16 mouse cellular contexts compared by ENCODE assay signal in genomic region chr1:59788975-59789374, GRCm38 (mm10). TPM values are rescaled to one million over a fixed set of nuclear protein-coding genes. Genes with fewer than 3 reads are reported as not detected.
DNase-seq lines count a peak whose midpoint lies in the region; ATAC-seq and TF ChIP-seq lines count a peak whose summit lies in the region.
"Had no signal": no experiment of that assay in that cellular context is flagged by ENCODE, and none has a peak within 500 bp of the region (broad histone marks: within the 10 kb centered on the region; RNA-seq: fewer than 3 reads in every experiment).

No protein-coding gene starts in this region.

- peak overlapping the region; percentile 52 for H3K27ac ChIP-seq in layer of hippocampus, adult 2 months
- peak overlapping the region; percentile 59; the same call in 1 of the 2 replicates for H3K27ac ChIP-seq in forebrain, embryonic 12.5 days
- H3K27ac ChIP-seq in hindbrain, embryonic 15.5 days (replicated peaks): peak overlapping the region; percentile 59; the same call in 1 of the 2 replicates
- H3K27ac ChIP-seq in neural tube, embryonic 13.5 days (replicated peaks): peak overlapping the region; percentile 67
- H3K27ac ChIP-seq: embryonic facial prominence, embryonic 13.5 days; limb, embryonic 12.5 days had no signal

- H3K4me2 ChIP-seq in forebrain, embryonic 12.5 days: peak overlapping the region; percentile 13; the same call in 1 of the 2 replicates
- 0 out of 2 replicates have a peak overlapping the region, but pooled peaks have one; percentile 15 for H3K4me2 ChIP-seq in hindbrain, embryonic 15.5 days
- H3K4me2 ChIP-seq in neural tube, embryonic 13.5 days: no peak overlapping the region
- H3K4me2 ChIP-seq: embryonic facial prominence, embryonic 13.5 days; limb, embryonic 12.5 days; lung, embryonic 14.5 days had no signal

- H3K4me3 ChIP-seq in layer of hippocampus, adult 2 months: no peak overlapping the region
- no peak overlapping the region; the same call in 1 of the 2 replicates for H3K4me3 ChIP-seq in forebrain, embryonic 12.5 days (replicated peaks)
- no peak overlapping the region for H3K4me3 ChIP-seq in hindbrain, embryonic 15.5 days
- no peak overlapping the region for H3K4me3 ChIP-seq in neural tube, embryonic 13.5 days
- no peak overlapping the region for H3K4me3 ChIP-seq in lung, adult 2 months (replicated peaks; ENCODE audit: extremely low read depth, low read depth, low read length)
- H3K4me3 ChIP-seq: embryonic facial prominence, embryonic 13.5 days; limb, embryonic 12.5 days; megakaryocyte, embryonic 14.5 days had no signal

- H3K36me3 ChIP-seq in forebrain, embryonic 12.5 days (replicated peaks): no peaks in the 10 kb centered on the region
- no peaks in the 10 kb centered on the region for H3K36me3 ChIP-seq in hindbrain, embryonic 15.5 days
- no peaks in the 10 kb centered on the region for H3K36me3 ChIP-seq in neural tube, embryonic 13.5 days
- H3K36me3 ChIP-seq: embryonic facial prominence, embryonic 13.5 days had no signal

- ATAC-seq in forebrain, embryonic 12.5 days (ENCODE audit: low FRiP score): peak; percentile 88
- peak; percentile 63; the same call in 1 of the 2 replicates for ATAC-seq in hindbrain, embryonic 15.5 days (ENCODE audit: low FRiP score, low read depth)
- ATAC-seq in neural tube, embryonic 13.5 days (ENCODE audit: low read depth): peak; percentile 69; the same call in 1 of the 2 replicates
- ATAC-seq in activated CD4-positive, CD25-positive, alpha-beta regulatory T cell, adult 4 months: no peak

- H3K9ac ChIP-seq in forebrain, embryonic 12.5 days: no peak overlapping the region
- H3K9ac ChIP-seq in hindbrain, embryonic 15.5 days: no peak overlapping the region
- H3K9ac ChIP-seq in neural tube, embryonic 13.5 days: no peak overlapping the region
- H3K9ac ChIP-seq: embryonic facial prominence, embryonic 13.5 days; limb, embryonic 12.5 days; lung, embryonic 14.5 days had no signal

- no peaks in the 10 kb centered on the region for H3K9me3 ChIP-seq in forebrain, embryonic 12.5 days
- H3K9me3 ChIP-seq in hindbrain, embryonic 15.5 days: no peaks in the 10 kb centered on the region
- H3K9me3 ChIP-seq in neural tube, embryonic 13.5 days: no peaks in the 10 kb centered on the region
- H3K9me3 ChIP-seq: embryonic facial prominence, embryonic 13.5 days; limb, embryonic 12.5 days; megakaryocyte, embryonic 14.5 days had no signal

- no peaks in the 10 kb centered on the region for H3K27me3 ChIP-seq in forebrain, embryonic 12.5 days
- no peaks in the 10 kb centered on the region for H3K27me3 ChIP-seq in hindbrain, embryonic 15.5 days
- no peaks in the 10 kb centered on the region for H3K27me3 ChIP-seq in neural tube, embryonic 13.5 days
- H3K27me3 ChIP-seq: embryonic facial prominence, embryonic 13.5 days; limb, embryonic 12.5 days; megakaryocyte, embryonic 14.5 days had no signal

- 12% methylated on average over 6 of the region's 6 CpGs for WGBS in forebrain, embryonic 12.5 days
- WGBS in hindbrain, embryonic 15.5 days: 9% methylated on average over 6 of the region's 6 CpGs
- WGBS in neural tube, embryonic 13.5 days: 27% methylated on average over 6 of the region's 6 CpGs
- WGBS in lung, adult 2 months: 40% methylated on average over 6 of the region's 6 CpGs

- no peak for TF ChIP-seq CTCF in layer of hippocampus, adult 2 months (conservative IDR thresholded peaks at IDR 0.05)
- no peak for TF ChIP-seq CTCF in lung, adult 2 months (IDR thresholded peaks at IDR 0.05; ENCODE audit: insufficient read depth, low read length)

- H3K4me1 ChIP-seq in forebrain, embryonic 12.5 days: peaks cover 13% of the 10 kb centered on the region
- H3K4me1 ChIP-seq in hindbrain, embryonic 15.5 days (replicated peaks): peaks cover 13% of the 10 kb centered on the region
- H3K4me1 ChIP-seq in neural tube, embryonic 13.5 days (replicated peaks): peaks cover 20% of the 10 kb centered on the region
- peaks cover 16% of the 10 kb centered on the region for H3K4me1 ChIP-seq in lung, adult 2 months (ENCODE audit: control insufficient read depth, insufficient read depth, low read length)
- H3K4me1 ChIP-seq: embryonic facial prominence, embryonic 13.5 days; limb, embryonic 12.5 days; megakaryocyte, embryonic 14.5 days had no signal

- TF ChIP-seq POLR2A in lung, adult 2 months (IDR thresholded peaks at IDR 0.05; ENCODE audit: borderline replicate concordance, extremely low read depth, low read depth, low read length): no peak

- DNase-seq in layer of hippocampus, adult 2 months (ENCODE audit: low spot score in 2 of 2): no peak
- DNase-seq in layer of hippocampus, adult 9-10 months (ENCODE audit: low spot score): no peak
- DNase-seq in lung, adult 2 months: no peak
- no peak for DNase-seq in kidney, postnatal 4 days
- DNase-seq: heart, adult 18-20 months; heart, postnatal 36 days; kidney, adult 8-10 months; lung, embryonic 14.5 days; spleen, adult 18-20 months had no signal

RNA-seq across cellular contexts. Expression of gene Bmpr2, which starts 25.8 kb away (rescaled TPM):
- 10 to 100 TPM; 90.3 to 91.2 TPM for total RNA-seq in layer of hippocampus, adult 2 months (2021)
- polyA plus RNA-seq in forebrain, embryonic 12.5 days (2016; fragmentation: Nextera tagmentation; extraction: Ambion mirVana): 12.5 and 13.0 TPM in 2 replicates
- 10.2 and 10.4 TPM in 2 replicates for polyA plus RNA-seq in hindbrain, embryonic 15.5 days (2015; fragmentation: Nextera tagmentation; extraction: Ambion mirVana)
- 11.8 and 13.8 TPM in 2 replicates for polyA plus RNA-seq in neural tube, embryonic 13.5 days (2015; fragmentation: Nextera tagmentation; extraction: Ambion mirVana)
- polyA plus RNA-seq in activated CD4-positive, CD25-positive, alpha-beta regulatory T cell, adult 4 months (2017; shearing (Covaris generic)): 1 to 10 TPM; 2.3 to 2.4 TPM
- 41.0 and 55.7 TPM in 2 replicates for polyA plus RNA-seq in lung, adult 2 months (2012; rRNA removed)
